Mouse (Mus musculus) spleen, adult 2 months (tissue): Measurements from ENCODE around the gene Map1b.

Experiments
- CTCF ChIP-seq: fragments of 200-500 bp; IDR thresholded peaks from 2 replicates; pipeline ENCODE4 v1.5.1; 2011; ENCODE audit warnings: mild to moderate bottlenecking, inconsistent platforms; ENCODE audit not compliant: insufficient read depth, insufficient read length, insufficient replicate concordance; ENCODE audit errors: extremely low read depth
- POLR2A ChIP-seq: fragments of 200-500 bp; IDR thresholded peaks from 2 replicates; pipeline ENCODE4 v1.6.1; 2011; ENCODE audit warnings: low read depth, low read length, inconsistent platforms

- TF ChIP-seq CTCF (no peak), POLR2A (no peak)
Observed at GRCm38 (mm10) chr13:99391417-99391816, 124.9 kb downstream of the Map1b start.
